14 mouse cellular contexts compared by ENCODE assay signal in the genomic region with DNA sequence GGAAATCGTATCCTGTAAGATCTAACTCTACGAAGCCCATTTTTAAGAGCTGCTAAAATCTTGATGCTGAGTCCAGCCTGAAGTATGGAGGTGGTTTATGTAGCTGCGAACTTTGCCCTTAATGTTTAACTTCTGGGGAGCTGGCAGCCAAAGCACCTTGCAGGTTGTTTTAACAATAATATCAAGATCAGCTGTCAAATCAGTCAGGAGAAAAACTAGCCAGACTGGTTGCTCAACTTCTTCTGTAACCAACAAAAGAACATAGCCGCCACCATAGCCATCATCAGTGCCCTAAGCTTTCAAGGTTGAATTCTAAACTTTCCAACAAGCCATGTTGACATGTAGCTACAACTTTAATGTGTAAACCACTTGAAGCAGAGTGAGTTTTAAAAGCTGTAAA.
DNase-seq lines count a peak whose midpoint lies in the region; ATAC-seq and TF ChIP-seq lines count a peak whose summit lies in the region.
"Had no signal": no experiment of that assay in that cellular context is flagged by ENCODE, and none has a peak within 500 bp of the region (broad histone marks: within the 10 kb centered on the region; RNA-seq: fewer than 3 reads in every experiment).

No protein-coding gene starts in this region.

- H3K27me3 ChIP-seq in intestine, embryonic 14.5 days (replicated peaks; ENCODE audit: control insufficient read depth, insufficient read depth, low read length): no peaks in the 10 kb centered on the region
- H3K27me3 ChIP-seq in kidney, postnatal 0 days (ENCODE audit: insufficient read depth, low read length): no peaks in the 10 kb centered on the region
- H3K27me3 ChIP-seq in stomach, embryonic 14.5 days (ENCODE audit: control insufficient read depth, insufficient read depth, low read length): no peaks in the 10 kb centered on the region
- H3K27me3 ChIP-seq: liver, embryonic 13.5 days had no signal

- 0 out of 2 replicates have a peak, but pooled peaks cover 2% of the 10 kb centered on the region for H3K4me1 ChIP-seq in intestine, embryonic 14.5 days (replicated peaks; ENCODE audit: control insufficient read depth, insufficient read depth, low read length)
- no peaks in the 10 kb centered on the region for H3K4me1 ChIP-seq in kidney, postnatal 0 days (replicated peaks; ENCODE audit: insufficient read depth, low read length)
- H3K4me1 ChIP-seq in stomach, embryonic 14.5 days (ENCODE audit: control insufficient read depth, insufficient read depth, low read length): 0 out of 2 replicates have a peak, but pooled peaks cover 2% of the 10 kb centered on the region
- H3K4me1 ChIP-seq: liver, embryonic 13.5 days had no signal

- no peak for TF ChIP-seq CTCF in kidney, postnatal 0 days (IDR thresholded peaks at IDR 0.05; ENCODE audit: low read depth)

- H3K4me3 ChIP-seq in intestine, embryonic 14.5 days (ENCODE audit: low read depth, low read length): no peak overlapping the region
- no peak overlapping the region for H3K4me3 ChIP-seq in kidney, postnatal 0 days (replicated peaks; ENCODE audit: low read depth, low read length)
- H3K4me3 ChIP-seq in stomach, embryonic 14.5 days (ENCODE audit: low read depth, low read length): no peak overlapping the region
- H3K4me3 ChIP-seq: liver, embryonic 13.5 days had no signal

- no peaks in the 10 kb centered on the region for H3K9me3 ChIP-seq in intestine, embryonic 14.5 days (ENCODE audit: control insufficient read depth, low read length)
- H3K9me3 ChIP-seq in kidney, postnatal 0 days (replicated peaks; ENCODE audit: low read length): no peaks in the 10 kb centered on the region
- H3K9me3 ChIP-seq in stomach, embryonic 14.5 days (ENCODE audit: control insufficient read depth, low read depth, low read length): no peaks in the 10 kb centered on the region
- H3K9me3 ChIP-seq: liver, embryonic 13.5 days had no signal

- H3K36me3 ChIP-seq in intestine, embryonic 14.5 days (ENCODE audit: control insufficient read depth, insufficient read depth, low read length): no peaks in the 10 kb centered on the region
- no peaks in the 10 kb centered on the region for H3K36me3 ChIP-seq in kidney, postnatal 0 days (ENCODE audit: insufficient read depth, low read length)
- no peaks in the 10 kb centered on the region for H3K36me3 ChIP-seq in stomach, embryonic 14.5 days (ENCODE audit: control insufficient read depth, insufficient read depth, low read length)
- H3K36me3 ChIP-seq: liver, embryonic 13.5 days had no signal

- peak; percentile 70 for ATAC-seq in intestine, embryonic 14.5 days (replicated peaks; ENCODE audit: low FRiP score, low TSS enrichment, low read depth)
- no peak; the same call in 1 of the 2 replicates for ATAC-seq in kidney, postnatal 0 days (replicated peaks; ENCODE audit: low FRiP score, low read depth)
- peak; percentile 87 for ATAC-seq in stomach, embryonic 14.5 days (ENCODE audit: insufficient number of reproducible peaks, insufficient read depth, low FRiP score, low read depth)

- no peak overlapping the region for H3K9ac ChIP-seq in intestine, embryonic 14.5 days (ENCODE audit: low read length)
- H3K9ac ChIP-seq in kidney, postnatal 0 days (ENCODE audit: low read depth, low read length): no peak overlapping the region
- H3K9ac ChIP-seq in stomach, embryonic 14.5 days (replicated peaks; ENCODE audit: low read depth, low read length): no peak overlapping the region
- H3K9ac ChIP-seq: liver, embryonic 13.5 days had no signal

- H3K27ac ChIP-seq in intestine, embryonic 14.5 days (ENCODE audit: low read depth): peak overlapping the region; percentile 33; the same call in 1 of the 2 replicates
- H3K27ac ChIP-seq in kidney, postnatal 0 days: peak overlapping the region; percentile 69; the same call in 1 of the 2 replicates
- peak overlapping the region; percentile 77 for H3K27ac ChIP-seq in stomach, embryonic 14.5 days (ENCODE audit: low read length)
- H3K27ac ChIP-seq: liver, embryonic 13.5 days had no signal

- H3K4me2 ChIP-seq in intestine, embryonic 14.5 days (ENCODE audit: low read length): no peak overlapping the region
- no peak overlapping the region for H3K4me2 ChIP-seq in kidney, postnatal 0 days (ENCODE audit: low read length)
- no peak overlapping the region for H3K4me2 ChIP-seq in stomach, embryonic 14.5 days (replicated peaks; ENCODE audit: low read depth, low read length)
- H3K4me2 ChIP-seq: liver, embryonic 13.5 days had no signal

- peak; percentile 17 for DNase-seq in embryo, embryonic 10 days (ENCODE audit: low spot score)
- DNase-seq in embryo, embryonic 9.5 days (ENCODE audit: extremely low spot score): no peak
- DNase-seq in intestine, embryonic 14.5 days (ENCODE audit: low spot score): no peak
- DNase-seq in kidney, postnatal 0 days (ENCODE audit: low spot score): peak; percentile 61
- no peak for DNase-seq in cerebellum, postnatal 10 days
- no peak for DNase-seq in spleen, postnatal 4 days (ENCODE audit: low spot score in 2 of 2)
- no peak for DNase-seq in adrenal gland, postnatal 4 days (ENCODE audit: low spot score in 2 of 2)
- DNase-seq: cerebellum, adult 8-10 months; heart, adult 11 months; heart, postnatal 14 days; liver, embryonic 13.5 days; retina, postnatal 1 day; thymus, postnatal 36 days had no signal

- WGBS in intestine, embryonic 14.5 days: 23% methylated on average over 4 of the region's 4 CpGs
- 25% methylated on average over 4 of the region's 4 CpGs for WGBS in kidney, postnatal 0 days
- WGBS in stomach, embryonic 14.5 days: 27% methylated on average over 4 of the region's 4 CpGs

Comparison
In these comparisons a context has a peak if more than half of its experiments do, and no peak if none do; other contexts are left out.
1. DNase-seq: peak in embryo, embryonic 10 days (single experiment) and kidney, postnatal 0 days (single experiment); none in embryo, embryonic 9.5 days (single experiment), intestine, embryonic 14.5 days (single experiment), cerebellum, postnatal 10 days (0 of 2), spleen, postnatal 4 days (0 of 2) and adrenal gland, postnatal 4 days (0 of 2).
2. Peak in every context shown above with its lines, with median percentiles within 50 percentile points of each other: H3K27ac ChIP-seq.